Mouse (Mus musculus): Measurements from ENCODE around the gene Zfp365.

DNA sequence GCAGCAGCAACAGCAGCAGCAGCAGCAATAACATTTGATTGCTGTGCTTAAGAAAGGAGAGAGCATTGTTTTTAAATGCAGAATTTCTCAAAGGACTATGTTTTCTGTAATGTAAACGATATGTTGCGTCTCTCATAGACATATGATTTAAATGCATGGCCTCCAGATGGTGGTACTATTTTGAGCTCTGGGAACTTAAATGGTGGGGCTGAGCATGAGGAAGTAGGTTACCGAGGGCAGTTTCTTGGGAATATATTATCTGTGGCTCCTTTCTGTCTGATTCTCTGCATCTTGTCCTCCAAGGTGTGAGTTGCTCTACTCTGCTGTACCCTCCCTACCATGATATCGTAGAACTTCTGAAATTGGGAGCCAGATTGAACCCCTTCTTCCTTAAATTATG is 31.8 kb downstream of the Zfp365 start:
- no peak for TF ChIP-seq CTCF (IDR thresholded peaks at IDR 0.05; ENCODE audit: low read depth, low read length)
- no peak for TF ChIP-seq POLR2A (IDR thresholded peaks at IDR 0.05; ENCODE audit: extremely low read depth, insufficient read depth, low read length)

All from liver, adult 2 months (tissue).